Mouse (Mus musculus) stomach, postnatal 0 days (tissue): ENCODE results near the gene Gabrg3. TPM values are rescaled to one million over a fixed set of nuclear protein-coding genes. Genes with fewer than 3 reads are reported as not detected.
"Not testable (repeated sequence)": the region's sequence is repeated elsewhere in the genome, so short reads cannot be mapped to it uniquely, and the experiment has no call there.

Experiments
- ATAC-seq: fragments of 200-750 bp; cut with Nextera tagmentation; 2 replicates; pipeline ENCODE4 v1.8.0; 2017; ENCODE audit not compliant: low FRiP score, low TSS enrichment
- DNase-seq: peaks from one replicate; pipeline ENCODE4 v3.0.0-alpha.2; 2016; ENCODE audit warnings: low spot score
- H3K27ac ChIP-seq: fragments of 300-500 bp; sonication (generic); replicated peaks from 2 replicates; pipeline ENCODE4 v1.5.1; 2014; ENCODE audit warnings: mild to moderate bottlenecking, control low read depth
- H3K27me3 ChIP-seq: fragments of 300-500 bp; sonication (generic); 2 replicates; pipeline ENCODE4 v1.6.1; 2014; ENCODE audit warnings: low read length; ENCODE audit not compliant: control insufficient read depth, insufficient read depth
- H3K36me3 ChIP-seq: fragments of 300-500 bp; sonication (generic); 2 replicates; pipeline ENCODE4 v1.6.1; 2014; ENCODE audit warnings: low read length, mixed read lengths; ENCODE audit not compliant: control insufficient read depth, insufficient read depth
- H3K4me1 ChIP-seq: fragments of 300-500 bp; sonication (generic); replicated peaks from 2 replicates; pipeline ENCODE4 v1.6.1; 2014; ENCODE audit warnings: antibody characterized with exemption; ENCODE audit not compliant: control insufficient read depth, insufficient read depth
- H3K4me2 ChIP-seq: fragments of 300-500 bp; sonication (generic); replicated peaks from 2 replicates; pipeline ENCODE4 v1.6.1; 2014; ENCODE audit warnings: low read depth, mild to moderate bottlenecking, control low read depth, moderate library complexity
- H3K4me3 ChIP-seq: fragments of 300-500 bp; sonication (generic); 2 replicates; pipeline ENCODE4 v1.5.1; 2014; ENCODE audit warnings: low read depth, low read length, control low read depth
- H3K9ac ChIP-seq: fragments of 300-500 bp; sonication (generic); 2 replicates; pipeline ENCODE4 v1.6.1; 2014; ENCODE audit warnings: mild to moderate bottlenecking, low read length, control low read depth, mixed read lengths
- H3K9me3 ChIP-seq: fragments of 300-500 bp; sonication (generic); 2 replicates; pipeline ENCODE4 v1.6.1; 2016; ENCODE audit warnings: low read length; ENCODE audit not compliant: control insufficient read depth
- CTCF ChIP-seq: IDR thresholded peaks from 2 replicates; pipeline ENCODE4 v1.5.1; 2016; ENCODE audit warnings: antibody characterized with exemption, low read depth, mild to moderate bottlenecking, moderate library complexity
- EP300 ChIP-seq: optimal IDR thresholded peaks from 2 replicates; pipeline ENCODE3; 2016; ENCODE audit warnings: antibody characterized with exemption
- WGBS: fragments of 180-500 bp; shearing (Covaris S2); extraction: QIAGEN DNeasy Blood & Tissue Kit; methylation state at CpG from one replicate; pipeline ENCODE4 v1.1.7; 2014; 5-methylcytosine and 5-hydroxymethylcytosine counted together
- polyA plus RNA-seq: library from polyadenylated mRNA; unstranded; fragments of >200 nt; fragmentation: Nextera tagmentation; extraction: Ambion mirVana; gene quantifications from 2 replicates; pipeline ENCODE4 v1.2.1, GENCODE M21; 2015

Gene Gabrg3
- polyA plus RNA-seq, 1 experiment from 2014 or later: 0.56 TPM

GRCm38 (mm10) chr7:57258893-57259574 lies 128.0 kb downstream of the Gabrg3 start:
- Histone ChIP-seq H3K4me2 (no peak overlapping the region), H3K36me3 (no peaks in the 10 kb centered on the region), H3K27ac (no peak overlapping the region), H3K4me3 (no peak overlapping the region), H3K4me1 (no peaks in the 10 kb centered on the region), H3K9ac (no peak overlapping the region), H3K9me3 (no peaks in the 10 kb centered on the region), H3K27me3 (no peaks in the 10 kb centered on the region)
- ATAC-seq: no peak
- DNase-seq: no peak
- WGBS: 59% methylated on average over 5 of the region's 5 CpGs
- TF ChIP-seq EP300 (no peak), CTCF (no peak)

- H3K4me1 ChIP-seq: no peaks in the 10 kb centered on the region
- H3K36me3 ChIP-seq: no peaks in the 10 kb centered on the region
Observed at GRCm38 (mm10) chr7:57243981-57244380, 143.0 kb downstream of the Gabrg3 start.

GRCm38 (mm10) chr7:57214119-57214518 lies 172.9 kb downstream of the Gabrg3 start:
- TF ChIP-seq EP300 (no peak), CTCF (no peak)
- Histone ChIP-seq H3K9me3 (no peaks in the 10 kb centered on the region), H3K9ac (no peak overlapping the region), H3K27ac (no peak overlapping the region), H3K4me2 (no peak overlapping the region), H3K36me3 (no peaks in the 10 kb centered on the region), H3K4me3 (no peak overlapping the region), H3K4me1 (no peaks in the 10 kb centered on the region), H3K27me3 (no peaks in the 10 kb centered on the region)
- 89% methylated on average over 1 of the region's 1 CpGs for WGBS
- DNase-seq (no peak), ATAC-seq (no peak)

More at GRCm38 (mm10) chr7:57243981-57244380, 143.0 kb downstream of the Gabrg3 start:
- Histone ChIP-seq H3K27me3 (no peaks in the 10 kb centered on the region), H3K9me3 (no peaks in the 10 kb centered on the region), H3K4me3 (no peak overlapping the region), H3K4me2 (no peak overlapping the region), H3K9ac (no peak overlapping the region), H3K27ac (no peak overlapping the region)
- WGBS: 88% methylated on average over 4 of the region's 4 CpGs
- DNase-seq: no peak
- no peak for ATAC-seq
- TF ChIP-seq EP300 (no peak), CTCF (no peak)

- Histone ChIP-seq H3K9ac (no peak overlapping the region), H3K4me3 (no peak overlapping the region), H3K27ac (no peak overlapping the region), H3K27me3 (no peaks in the 10 kb centered on the region), H3K9me3 (no peaks in the 10 kb centered on the region), H3K36me3 (no peaks in the 10 kb centered on the region), H3K4me1 (no peaks in the 10 kb centered on the region), H3K4me2 (no peak overlapping the region)
- TF ChIP-seq CTCF: no peak
- TF ChIP-seq EP300: no peak
- ATAC-seq (no peak), DNase-seq (no peak)
- 39% methylated on average over 1 of the region's 1 CpGs for WGBS
Observed at GRCm38 (mm10) chr7:57186015-57186414, 201.0 kb downstream of the Gabrg3 start.

- not testable (repeated sequence) for H3K4me2 ChIP-seq, H3K9me3 ChIP-seq, H3K36me3 ChIP-seq, H3K27ac ChIP-seq, H3K9ac ChIP-seq, H3K4me3 ChIP-seq, DNase-seq, H3K27me3 ChIP-seq, ATAC-seq, H3K4me1 ChIP-seq
- 47% methylated on average over 2 of the region's 2 CpGs for WGBS
Observed at GRCm38 (mm10) chr7:57175891-57176545, 211.0 kb downstream of the Gabrg3 start.

GRCm38 (mm10) chr7:57166931-57167330 lies 220.1 kb downstream of the Gabrg3 start:
- WGBS: 59% methylated on average over 3 of the region's 3 CpGs
- DNase-seq (no peak), ATAC-seq (no peak)
- no peaks in the 10 kb centered on the region for H3K27me3 ChIP-seq
- H3K36me3 ChIP-seq: no peaks in the 10 kb centered on the region
- no peaks in the 10 kb centered on the region for H3K4me1 ChIP-seq
- no peak overlapping the region for H3K9ac ChIP-seq
- no peak overlapping the region for H3K4me2 ChIP-seq
- H3K4me3 ChIP-seq: no peak overlapping the region
- no peak for TF ChIP-seq EP300
- TF ChIP-seq CTCF: no peak
- no peaks in the 10 kb centered on the region for H3K9me3 ChIP-seq
- H3K27ac ChIP-seq: no peak overlapping the region
